20 mouse cellular contexts compared by ENCODE assay signal in genomic region chr7:64312811-64313210, GRCm38 (mm10). TPM values are rescaled to one million over a fixed set of nuclear protein-coding genes. Genes with fewer than 3 reads are reported as not detected.
DNase-seq lines count a peak whose midpoint lies in the region; ATAC-seq and TF ChIP-seq lines count a peak whose summit lies in the region.
"Had no signal": no experiment of that assay in that cellular context is flagged by ENCODE, and none has a peak within 500 bp of the region (broad histone marks: within the 10 kb centered on the region; RNA-seq: fewer than 3 reads in every experiment).

No protein-coding gene starts in this region.

- no peak overlapping the region for H3K27ac ChIP-seq in kidney, adult 2 months (ENCODE audit: insufficient read depth, low read depth, low read length)
- H3K27ac ChIP-seq in kidney, embryonic 14.5 days (ENCODE audit: low read depth, low read length): no peak overlapping the region
- no peak overlapping the region for H3K27ac ChIP-seq in liver, adult 2 months (replicated peaks; ENCODE audit: insufficient read depth, low read depth, low read length)
- H3K27ac ChIP-seq in liver, embryonic 12.5 days: no peak overlapping the region
- no peak overlapping the region for H3K27ac ChIP-seq in intestine, embryonic 15.5 days
- no peak overlapping the region for H3K27ac ChIP-seq in intestine, postnatal 0 days (ENCODE audit: low read depth, low read length)
- H3K27ac ChIP-seq in forebrain, embryonic 10.5 days: no peak overlapping the region
- H3K27ac ChIP-seq: embryonic facial prominence, embryonic 13.5 days; forebrain, embryonic 13.5 days had no signal

- peaks cover 4% of the 10 kb centered on the region for H3K36me3 ChIP-seq in kidney, adult 2 months (ENCODE audit: control insufficient read depth, insufficient read depth, low read length)
- peaks cover 4% of the 10 kb centered on the region; the same call in 1 of the 2 replicates for H3K36me3 ChIP-seq in kidney, embryonic 14.5 days (ENCODE audit: control insufficient read depth, insufficient read depth, low read length)
- peaks cover 52% of the 10 kb centered on the region for H3K36me3 ChIP-seq in liver, adult 2 months (ENCODE audit: control insufficient read depth, insufficient read depth, low read length)
- H3K36me3 ChIP-seq in liver, embryonic 12.5 days: peaks cover 7% of the 10 kb centered on the region
- no peaks in the 10 kb centered on the region for H3K36me3 ChIP-seq in intestine, embryonic 15.5 days
- H3K36me3 ChIP-seq in intestine, postnatal 0 days (ENCODE audit: control insufficient read depth, insufficient read depth): peaks cover 31% of the 10 kb centered on the region
- H3K36me3 ChIP-seq in forebrain, embryonic 10.5 days (replicated peaks): peaks cover 44% of the 10 kb centered on the region

- 51% methylated on average over 7 of the region's 7 CpGs for WGBS in kidney, adult 2 months
- WGBS in kidney, embryonic 14.5 days: 83% methylated on average over 7 of the region's 7 CpGs
- 32% methylated on average over 7 of the region's 7 CpGs for WGBS in liver, adult 2 months
- 75% methylated on average over 7 of the region's 7 CpGs for WGBS in liver, embryonic 12.5 days (ENCODE audit: insufficient replicate concordance)
- WGBS in intestine, embryonic 15.5 days: 65% methylated on average over 7 of the region's 7 CpGs
- 35% methylated on average over 7 of the region's 7 CpGs for WGBS in intestine, postnatal 0 days
- 95% methylated on average over 7 of the region's 7 CpGs for WGBS in forebrain, embryonic 10.5 days

- H3K9ac ChIP-seq in kidney, embryonic 14.5 days (ENCODE audit: low read depth, low read length): no peak overlapping the region
- H3K9ac ChIP-seq in liver, adult 2 months (ENCODE audit: low read depth, low read length): no peak overlapping the region
- no peak overlapping the region for H3K9ac ChIP-seq in liver, embryonic 12.5 days
- no peak overlapping the region for H3K9ac ChIP-seq in intestine, embryonic 15.5 days
- H3K9ac ChIP-seq in intestine, postnatal 0 days (ENCODE audit: low read depth, low read length): no peak overlapping the region
- H3K9ac ChIP-seq: embryonic facial prominence, embryonic 13.5 days; forebrain, embryonic 13.5 days; forebrain, postnatal 0 days; heart, embryonic 12.5 days had no signal

- H3K27me3 ChIP-seq in kidney, adult 2 months (replicated peaks; ENCODE audit: control insufficient read depth, insufficient read depth, low read length): no peaks in the 10 kb centered on the region
- H3K27me3 ChIP-seq in kidney, embryonic 14.5 days (ENCODE audit: control insufficient read depth, insufficient read depth, low read length): no peaks in the 10 kb centered on the region
- H3K27me3 ChIP-seq in liver, adult 2 months (ENCODE audit: control insufficient read depth, insufficient read depth, low read length): no peaks in the 10 kb centered on the region
- no peaks in the 10 kb centered on the region for H3K27me3 ChIP-seq in liver, embryonic 12.5 days (replicated peaks)
- no peaks in the 10 kb centered on the region for H3K27me3 ChIP-seq in intestine, embryonic 15.5 days (replicated peaks)
- H3K27me3 ChIP-seq in intestine, postnatal 0 days (replicated peaks; ENCODE audit: control insufficient read depth, insufficient read depth, low read length): no peaks in the 10 kb centered on the region
- H3K27me3 ChIP-seq in forebrain, embryonic 10.5 days (ENCODE audit: poor library complexity, severe bottlenecking): no peaks in the 10 kb centered on the region
- H3K27me3 ChIP-seq: CH12.LX; embryonic facial prominence, embryonic 13.5 days; forebrain, embryonic 13.5 days; heart, embryonic 12.5 days; Patski had no signal

- no peaks in the 10 kb centered on the region for H3K9me3 ChIP-seq in kidney, embryonic 14.5 days (ENCODE audit: control insufficient read depth, low read length)
- H3K9me3 ChIP-seq in liver, embryonic 12.5 days (replicated peaks): no peaks in the 10 kb centered on the region
- H3K9me3 ChIP-seq in intestine, embryonic 15.5 days: no peaks in the 10 kb centered on the region
- H3K9me3 ChIP-seq in intestine, postnatal 0 days (ENCODE audit: control insufficient read depth): no peaks in the 10 kb centered on the region
- H3K9me3 ChIP-seq in forebrain, embryonic 10.5 days: no peaks in the 10 kb centered on the region
- H3K9me3 ChIP-seq: embryonic facial prominence, embryonic 13.5 days; forebrain, embryonic 13.5 days; heart, embryonic 12.5 days had no signal

- TF ChIP-seq POLR2A in kidney, adult 2 months (IDR thresholded peaks at IDR 0.05; ENCODE audit: low read depth, low read length): no peak
- no peak for TF ChIP-seq POLR2A in liver, adult 2 months (IDR thresholded peaks at IDR 0.05; ENCODE audit: extremely low read depth, insufficient read depth, low read length)

- H3K4me3 ChIP-seq in kidney, adult 2 months (ENCODE audit: insufficient read depth, low read depth, low read length): no peak overlapping the region
- H3K4me3 ChIP-seq in kidney, embryonic 14.5 days (ENCODE audit: low read length): no peak overlapping the region
- H3K4me3 ChIP-seq in liver, adult 2 months (ENCODE audit: insufficient read depth, low read depth, low read length): no peak overlapping the region
- no peak overlapping the region for H3K4me3 ChIP-seq in liver, embryonic 12.5 days
- no peak overlapping the region for H3K4me3 ChIP-seq in intestine, embryonic 15.5 days (replicated peaks)
- no peak overlapping the region for H3K4me3 ChIP-seq in intestine, postnatal 0 days (ENCODE audit: low read depth, low read length)
- H3K4me3 ChIP-seq in forebrain, embryonic 10.5 days: no peak overlapping the region
- H3K4me3 ChIP-seq: embryonic facial prominence, embryonic 13.5 days; forebrain, embryonic 13.5 days; heart, embryonic 12.5 days had no signal

- H3K79me2 ChIP-seq in liver, adult 2 months (ENCODE audit: control insufficient read depth, insufficient read depth, low read length): 0 out of 2 replicates have a peak, but pooled peaks cover 3% of the 10 kb centered on the region

- TF ChIP-seq CTCF in kidney, adult 2 months (conservative IDR thresholded peaks at IDR 0.05; ENCODE audit: insufficient read depth, insufficient read length, low read depth, low read length): no peak
- TF ChIP-seq CTCF in liver, adult 2 months (IDR thresholded peaks at IDR 0.05; ENCODE audit: low read depth, low read length): no peak
- TF ChIP-seq CTCF in intestine, postnatal 0 days (IDR thresholded peaks at IDR 0.05; ENCODE audit: low read depth): no peak

- DNase-seq in kidney, adult 2 months: peak; percentile 71
- DNase-seq in liver, adult 2 months (ENCODE audit: extremely low read depth, low read depth, low spot score): peak; percentile 78
- DNase-seq in forebrain, embryonic 10.5 days (ENCODE audit: extremely low spot score, low spot score): no peak
- DNase-seq: adrenal gland, postnatal 14 days; cerebellum, adult 11-12 months; cerebellum, adult 9-10 months; cerebellum, postnatal 25 days; forebrain, postnatal 0 days; gastrocnemius, postnatal 14 days had no signal

- peaks cover 3% of the 10 kb centered on the region; the same call in 1 of the 2 replicates for H3K4me1 ChIP-seq in kidney, adult 2 months (ENCODE audit: control insufficient read depth, insufficient read depth, low read length)
- no peaks in the 10 kb centered on the region for H3K4me1 ChIP-seq in kidney, embryonic 14.5 days (ENCODE audit: control insufficient read depth, insufficient read depth, low read length)
- peaks cover 2% of the 10 kb centered on the region; the same call in 1 of the 2 replicates for H3K4me1 ChIP-seq in liver, adult 2 months (ENCODE audit: control insufficient read depth, insufficient read depth, low read length)
- H3K4me1 ChIP-seq in liver, embryonic 12.5 days: no peaks in the 10 kb centered on the region
- no peaks in the 10 kb centered on the region for H3K4me1 ChIP-seq in intestine, embryonic 15.5 days (replicated peaks)
- H3K4me1 ChIP-seq in intestine, postnatal 0 days (replicated peaks; ENCODE audit: control insufficient read depth, insufficient read depth, low read length): no peaks in the 10 kb centered on the region
- no peaks in the 10 kb centered on the region for H3K4me1 ChIP-seq in forebrain, embryonic 10.5 days
- H3K4me1 ChIP-seq: embryonic facial prominence, embryonic 13.5 days; forebrain, embryonic 13.5 days; heart, embryonic 12.5 days had no signal

- ATAC-seq in kidney, embryonic 14.5 days (ENCODE audit: low FRiP score, low TSS enrichment): no peak
- ATAC-seq in liver, embryonic 12.5 days: no peak
- peak; percentile 92 for ATAC-seq in intestine, embryonic 15.5 days
- peak; percentile 69 for ATAC-seq in intestine, postnatal 0 days
- no peak for ATAC-seq in megakaryocyte progenitor cell, adult 5-6 weeks (replicated peaks; ENCODE audit: poor library complexity)
- ATAC-seq: activated CD4-positive, CD25-positive, alpha-beta regulatory T cell, adult 4 months; forebrain, embryonic 13.5 days; forebrain, postnatal 0 days; Patski had no signal

- H3K4me2 ChIP-seq in kidney, embryonic 14.5 days (replicated peaks; ENCODE audit: low read depth, low read length): no peak overlapping the region
- no peak overlapping the region for H3K4me2 ChIP-seq in liver, embryonic 12.5 days
- no peak overlapping the region for H3K4me2 ChIP-seq in intestine, embryonic 15.5 days (replicated peaks)
- H3K4me2 ChIP-seq in intestine, postnatal 0 days (replicated peaks; ENCODE audit: low read depth): no peak overlapping the region
- H3K4me2 ChIP-seq: embryonic facial prominence, embryonic 13.5 days; forebrain, embryonic 13.5 days; heart, embryonic 12.5 days had no signal

RNA-seq across cellular contexts. Expression of gene Mtmr10, which starts 25.4 kb away (rescaled TPM):
- polyA plus RNA-seq in kidney, adult 2 months (2012; rRNA removed): 9.7 and 10.1 TPM in 2 replicates
- 5.8 and 12.5 TPM in 2 replicates for polyA plus RNA-seq in kidney, embryonic 14.5 days (2014; fragmentation: Nextera tagmentation; extraction: Ambion mirVana)
- 18.6 and 23.1 TPM in 2 replicates for total RNA-seq in liver, adult 2 months (2014; rRNA removed)
- 7.0 and 7.1 TPM in 2 replicates for polyA plus RNA-seq in liver, adult 2 months (2012; rRNA removed)
- polyA plus RNA-seq in liver, embryonic 12.5 days (2016; fragmentation: Nextera tagmentation; extraction: Ambion mirVana): 3.6 and 4.1 TPM in 2 replicates
- 6.5 and 6.6 TPM in 2 replicates for polyA plus RNA-seq in intestine, embryonic 15.5 days (2015; fragmentation: Nextera tagmentation; extraction: Ambion mirVana)
- polyA plus RNA-seq in intestine, postnatal 0 days (2015; fragmentation: Nextera tagmentation; extraction: Ambion mirVana): 3.2 and 3.4 TPM in 2 replicates
- 10.2 and 11.5 TPM in 2 replicates for polyA plus RNA-seq in forebrain, embryonic 10.5 days (2016; fragmentation: Nextera tagmentation; extraction: Ambion mirVana)
- 4.5 and 5.8 TPM in 2 replicates for total RNA-seq in megakaryocyte progenitor cell, adult 5-6 weeks (2015)
- total RNA-seq in megakaryocyte progenitor cell, adult 5-6 weeks (2017): 2.1 and 4.1 TPM in 2 replicates

Comparison
In these comparisons a context has a peak if more than half of its experiments do, and no peak if none do; other contexts are left out.
1. ATAC-seq: peak in intestine, embryonic 15.5 days (single experiment) and intestine, postnatal 0 days (single experiment); none in kidney, embryonic 14.5 days (single experiment), liver, embryonic 12.5 days (single experiment) and megakaryocyte progenitor cell, adult 5-6 weeks (single experiment).